In the genomic region with DNA sequence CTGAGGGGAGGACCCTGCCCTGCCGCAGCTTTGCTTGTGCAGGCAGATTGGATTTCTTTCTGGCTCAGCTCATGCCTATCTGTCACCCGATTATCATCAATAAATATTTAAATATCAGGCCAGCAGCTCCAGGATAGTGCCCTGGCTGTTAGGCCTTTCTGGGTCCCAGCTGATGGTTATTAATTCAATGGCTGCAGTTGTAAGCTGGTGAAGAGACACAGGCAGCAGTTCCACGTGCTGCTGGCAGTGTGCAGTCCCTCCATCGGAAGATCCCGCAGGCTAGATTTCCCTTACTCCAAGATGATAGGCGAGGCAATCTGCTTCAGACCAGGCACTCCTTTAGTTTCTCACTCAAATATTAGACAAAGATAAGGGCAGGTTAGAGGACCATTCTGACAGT, we compare ENCODE assay signal across 13 mouse cellular contexts.
"Had no signal": no experiment of that assay in that cellular context is flagged by ENCODE, and none has a peak within 500 bp of the region (broad histone marks: within the 10 kb centered on the region; RNA-seq: fewer than 3 reads in every experiment).

No protein-coding gene starts in this region.

- ATAC-seq: lung, postnatal 0 days had no signal

- H3K9ac ChIP-seq: liver, embryonic 15.5 days had no signal

- H3K4me2 ChIP-seq: liver, embryonic 11.5 days; liver, embryonic 15.5 days had no signal

- DNase-seq: kidney, adult 8-10 months; kidney, postnatal 25 days; lung, adult 2 months; lung, postnatal 4 days; thymus, postnatal 4 days had no signal

- H3K4me3 ChIP-seq: left cerebral cortex, adult 2 months; limb, embryonic 10.5 days; liver, embryonic 15.5 days; midbrain, embryonic 10.5 days; myocyte had no signal

- H3K4me1 ChIP-seq: limb, embryonic 10.5 days; liver, embryonic 15.5 days; midbrain, embryonic 10.5 days had no signal

- H3K27me3 ChIP-seq: liver, embryonic 15.5 days had no signal

- H3K27ac ChIP-seq: left cerebral cortex, adult 2 months; limb, embryonic 10.5 days; liver, embryonic 15.5 days; midbrain, embryonic 10.5 days; stomach, postnatal 0 days had no signal

- H3K36me3 ChIP-seq: limb, embryonic 10.5 days; liver, embryonic 15.5 days; midbrain, embryonic 10.5 days had no signal

- H3K9me3 ChIP-seq: limb, embryonic 10.5 days; liver, embryonic 15.5 days; midbrain, embryonic 10.5 days had no signal
